Mouse (Mus musculus): ENCODE data around the gene Nup107.

Nup107 gene

DNA sequence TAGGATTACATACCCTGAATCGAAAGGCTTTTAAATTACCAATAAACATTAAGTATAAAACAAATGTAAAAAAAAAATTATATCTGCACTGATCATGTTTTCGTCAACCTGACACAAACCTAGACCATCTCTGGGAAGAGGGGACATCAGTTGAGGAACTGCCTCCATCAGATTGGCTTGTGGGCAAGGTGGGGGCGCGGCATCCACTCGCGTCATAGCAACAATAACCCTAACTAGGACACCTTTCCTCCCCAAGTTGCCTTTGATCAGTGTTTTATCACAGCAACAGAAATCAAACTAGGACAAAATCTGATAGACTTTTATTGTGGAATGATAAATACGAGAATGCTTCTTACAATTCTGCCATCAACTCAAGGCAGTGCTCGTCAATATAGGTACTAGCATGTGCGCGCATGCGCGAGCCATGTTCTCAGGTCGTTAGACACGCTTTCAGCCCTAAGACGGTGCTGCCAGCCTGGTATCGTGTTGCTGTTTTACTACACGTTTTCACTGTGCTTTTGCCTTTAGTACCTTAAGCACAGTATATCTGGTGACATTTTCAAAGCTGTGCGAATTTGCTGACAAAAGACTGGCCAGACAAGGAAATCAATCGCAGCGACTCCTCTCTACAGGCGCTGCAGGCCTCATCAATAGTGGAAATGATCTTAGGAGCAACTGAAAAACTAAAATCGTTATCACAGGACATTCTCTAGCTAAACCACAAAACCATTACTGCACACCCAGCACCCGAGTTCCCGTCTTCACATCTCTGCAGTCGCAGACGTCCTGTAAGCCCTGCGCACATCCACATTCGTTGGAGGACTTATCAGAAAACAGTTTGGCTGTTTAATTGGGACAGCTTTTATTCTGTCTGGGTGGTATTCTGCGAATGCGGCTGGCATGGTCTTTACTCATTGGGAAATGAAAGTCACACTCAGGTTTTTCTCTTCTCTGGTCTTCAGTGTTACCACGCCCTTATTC is 11.7 kb upstream of the Nup107 start:
- no peak for DNase-seq (ENCODE audit: low spot score)

DNA sequence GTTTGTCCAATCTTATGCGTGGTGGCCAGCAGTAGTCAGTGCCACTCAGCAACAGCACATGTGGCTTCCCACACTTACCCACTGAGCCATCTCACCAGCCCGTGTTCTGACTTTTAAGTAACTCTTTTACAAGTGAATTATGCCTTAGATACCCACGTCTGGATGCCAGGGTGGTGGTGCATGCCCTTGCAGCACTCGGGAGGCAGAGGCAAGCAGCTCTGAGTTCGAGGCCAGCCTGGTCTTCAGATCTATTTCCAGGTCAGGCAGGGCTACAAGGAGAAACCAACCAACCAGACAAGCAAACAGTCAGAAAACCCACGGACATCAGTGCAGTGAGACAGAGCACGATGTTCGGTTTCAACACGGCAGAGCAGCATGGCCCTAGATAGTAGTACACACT is 9.4 kb upstream of the Nup107 start:
- DNase-seq (ENCODE audit: low spot score), result no peak

DNA sequence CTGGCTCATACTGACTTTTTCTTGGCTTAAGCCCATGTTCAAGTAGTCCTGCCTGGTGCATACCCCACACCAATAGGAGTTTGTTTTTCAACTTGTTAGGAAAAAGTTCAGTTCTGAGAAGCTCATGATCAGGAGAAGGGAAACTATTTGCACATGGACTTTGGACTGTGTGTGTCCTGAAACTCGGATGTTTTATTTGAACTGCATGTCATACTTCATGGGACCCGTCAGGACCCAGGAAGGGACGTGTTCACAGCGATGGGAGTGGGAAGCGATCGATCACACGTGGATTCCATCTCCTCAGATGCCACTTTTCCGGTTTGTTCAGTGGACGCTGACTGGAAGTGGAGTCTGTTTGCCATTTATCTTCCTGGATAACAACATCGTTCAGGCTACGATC is 7.3 kb upstream of the Nup107 start:
- DNase-seq (ENCODE audit: low spot score), result no peak

DNA sequence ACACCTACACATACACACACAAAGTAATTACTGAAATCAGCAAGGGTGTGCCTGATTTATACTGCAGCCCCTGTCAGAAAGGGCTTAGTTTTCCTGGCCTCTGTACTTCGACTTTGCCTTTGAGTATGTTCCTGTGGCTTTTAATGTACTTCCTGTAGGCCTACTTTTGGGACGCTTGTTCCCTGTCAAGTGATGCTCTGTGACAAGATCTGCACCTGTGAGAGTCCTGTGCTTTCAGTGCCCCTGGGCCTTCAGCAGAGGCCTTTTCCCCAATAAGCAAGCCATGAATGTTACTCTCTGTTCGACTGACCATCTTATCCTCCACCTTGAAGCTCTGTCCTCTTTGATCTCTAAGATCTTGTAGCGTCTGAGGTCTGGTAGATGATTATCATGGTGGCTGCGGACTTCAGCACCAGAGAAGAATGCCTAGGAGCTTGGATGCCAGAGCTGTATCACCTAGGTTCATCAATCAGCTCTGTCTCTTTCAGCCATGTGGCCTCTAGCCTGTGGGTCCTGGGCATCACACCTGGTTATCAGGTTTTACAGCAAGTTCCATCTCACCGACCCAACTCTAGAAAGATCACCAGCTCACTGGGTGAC is 6.0 kb upstream of the Nup107 start:
- DNase-seq (ENCODE audit: low spot score), result no peak

DNA sequence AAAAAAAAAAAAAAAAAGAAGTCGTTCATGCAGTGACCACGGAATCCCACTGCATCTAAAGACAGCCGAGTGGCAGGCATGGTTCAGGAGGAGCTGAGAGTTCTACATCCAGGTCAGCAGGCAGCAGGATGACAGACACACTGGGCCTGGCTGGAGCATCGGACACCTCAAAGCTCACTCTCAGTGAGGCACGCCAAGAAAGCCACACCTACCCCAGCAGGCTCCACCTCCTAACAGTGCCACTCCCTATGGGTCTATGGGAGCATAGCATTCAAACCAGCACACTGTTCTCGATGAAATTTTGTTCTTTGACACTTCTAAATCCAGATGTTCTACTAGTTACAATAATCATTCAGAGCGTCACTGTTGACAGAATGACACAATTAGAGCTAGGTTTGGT is 5.2 kb upstream of the Nup107 start:
- no peak for DNase-seq (ENCODE audit: low spot score)

DNA sequence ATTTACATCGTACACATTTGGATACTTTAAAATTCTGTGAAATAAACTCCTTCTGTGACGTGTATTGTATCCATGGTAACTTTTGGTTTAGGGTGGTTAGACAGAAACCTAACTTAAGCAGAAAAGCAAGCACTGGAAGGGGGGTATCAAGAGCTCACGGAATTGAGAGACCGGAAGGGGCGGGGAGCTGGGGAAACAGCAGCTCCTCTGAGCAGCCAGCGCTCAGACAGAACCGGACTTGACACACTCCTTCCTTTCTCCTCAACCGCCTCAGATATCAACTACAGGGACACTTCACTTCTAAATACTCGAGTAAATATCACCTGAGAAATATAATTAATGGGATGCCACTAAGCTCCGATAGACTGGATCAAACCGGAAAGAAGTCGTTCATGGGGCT is 4.6 kb upstream of the Nup107 start:
- DNase-seq (ENCODE audit: low spot score), result no peak

DNA sequence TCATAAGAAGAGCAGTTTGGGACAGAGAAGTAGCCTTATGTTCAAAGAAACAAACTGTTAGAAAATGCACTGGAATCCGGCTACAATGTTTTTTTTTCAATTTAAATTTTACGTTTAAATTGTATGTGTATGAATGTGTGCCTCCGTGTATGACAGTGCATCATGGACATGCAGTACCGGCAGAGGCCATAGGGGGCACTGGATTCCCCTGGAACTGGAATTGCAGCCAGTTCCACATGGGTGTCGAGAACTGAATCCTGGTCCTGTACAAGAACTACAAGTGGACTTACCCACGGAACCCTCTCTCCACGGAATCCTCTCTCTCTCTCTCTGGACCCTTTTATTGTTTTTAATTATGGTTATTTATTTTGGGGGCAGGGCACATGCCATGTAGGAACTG is 3.7 kb upstream of the Nup107 start:
- DNase-seq (ENCODE audit: low spot score), result no peak

DNA sequence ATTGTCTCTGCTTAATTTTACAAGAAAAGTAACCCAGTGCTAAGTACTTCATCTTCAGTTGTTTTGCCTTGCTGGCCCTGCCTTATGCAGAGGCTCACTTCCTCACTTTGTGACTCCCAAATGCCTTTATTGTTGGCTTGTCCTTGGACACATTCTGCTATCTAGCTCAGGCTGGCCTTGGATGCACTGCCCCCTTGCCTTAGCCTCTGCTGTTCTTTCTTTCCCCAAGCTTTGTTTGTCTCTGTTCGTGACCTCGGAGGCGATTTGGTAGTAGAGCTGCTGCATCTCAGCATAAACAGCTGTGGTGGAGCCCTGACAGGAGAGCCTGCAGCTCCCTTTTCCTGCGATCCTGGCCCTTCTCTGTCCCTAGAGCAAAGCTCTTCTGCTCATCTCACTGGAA is 2.7 kb upstream of the Nup107 start:
- no peak for DNase-seq (ENCODE audit: low spot score)

DNA sequence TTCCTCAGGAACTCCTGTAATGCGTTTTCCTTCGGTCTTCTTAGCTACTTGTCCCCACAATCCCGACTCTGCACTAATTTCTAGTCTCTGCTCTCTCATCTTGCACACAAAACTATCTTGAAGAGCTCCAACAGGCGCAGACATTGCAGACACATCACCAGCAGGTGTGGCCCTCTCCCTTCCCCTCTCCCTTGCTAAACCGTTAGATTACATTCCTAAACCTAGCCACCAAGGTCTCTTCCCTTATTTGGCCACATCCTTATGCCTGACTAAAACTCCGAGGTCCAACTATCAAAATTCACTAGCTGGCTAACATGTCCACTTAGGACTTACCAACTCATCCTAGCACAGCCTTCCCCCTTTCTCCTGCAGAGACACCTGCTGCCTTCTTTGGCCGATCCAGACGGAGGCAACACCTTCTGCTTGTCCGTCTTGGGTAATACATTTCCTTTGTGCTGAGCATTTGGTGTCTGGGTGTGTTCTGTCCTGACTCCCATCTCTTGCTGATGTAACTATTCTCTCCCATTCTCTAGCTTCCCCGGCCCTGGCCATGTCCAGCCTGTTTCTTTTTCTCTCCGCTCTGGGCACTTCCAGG is 1.0 kb upstream of the Nup107 start:
- no peak for DNase-seq (ENCODE audit: low spot score)

DNA sequence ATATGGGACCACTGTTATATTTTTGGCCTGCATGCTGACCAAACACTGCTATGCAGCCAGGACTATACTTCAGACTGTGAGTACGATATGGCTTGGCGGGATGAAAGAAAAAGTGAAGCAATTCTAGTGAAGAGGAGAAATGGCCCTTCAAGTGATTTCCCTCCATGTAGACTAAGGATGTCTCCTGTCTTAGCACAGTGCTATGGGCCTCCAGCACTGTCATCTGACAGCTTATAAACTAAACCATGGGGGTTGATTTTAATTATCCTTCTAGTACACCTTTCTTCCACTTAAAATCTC is 1.4 kb downstream of the Nup107 start:
- DNase-seq (ENCODE audit: low spot score), result no peak

DNA sequence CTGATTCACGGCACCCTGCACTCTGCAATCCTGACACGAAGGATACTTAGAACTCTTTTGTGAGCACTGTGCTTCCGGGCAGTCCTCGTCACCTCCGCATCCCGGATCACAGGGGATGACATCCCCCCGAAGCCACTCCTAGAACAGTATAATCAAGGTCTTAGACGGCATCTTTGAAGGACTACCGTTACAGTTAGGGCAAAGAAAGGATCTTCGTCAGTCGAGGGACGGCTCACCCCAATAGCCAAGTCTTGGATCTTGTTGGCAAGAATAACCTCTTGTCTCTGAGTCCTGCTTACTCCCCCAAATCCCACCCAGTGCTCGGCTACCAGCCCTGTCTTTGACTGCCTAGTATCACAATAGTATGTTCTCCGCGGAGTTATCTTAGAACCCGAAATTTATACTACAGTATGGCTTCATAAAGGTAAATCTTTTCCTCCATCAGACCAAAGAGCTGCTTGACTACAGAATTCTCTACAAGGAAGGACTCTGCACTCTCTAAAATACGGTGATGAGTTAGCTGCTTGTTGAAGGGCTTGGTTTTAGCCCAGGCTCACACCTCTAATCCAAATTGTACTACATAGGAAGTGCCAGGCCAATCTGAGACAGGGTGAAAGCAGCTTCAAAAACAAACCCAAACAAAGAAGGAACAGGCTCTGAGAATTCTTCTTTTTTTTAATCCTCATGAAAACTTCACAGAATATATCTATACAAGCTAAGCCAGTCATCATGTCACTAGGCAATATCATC is 1.9 kb downstream of the Nup107 start:
- DNase-seq (ENCODE audit: low spot score), result no peak

DNA sequence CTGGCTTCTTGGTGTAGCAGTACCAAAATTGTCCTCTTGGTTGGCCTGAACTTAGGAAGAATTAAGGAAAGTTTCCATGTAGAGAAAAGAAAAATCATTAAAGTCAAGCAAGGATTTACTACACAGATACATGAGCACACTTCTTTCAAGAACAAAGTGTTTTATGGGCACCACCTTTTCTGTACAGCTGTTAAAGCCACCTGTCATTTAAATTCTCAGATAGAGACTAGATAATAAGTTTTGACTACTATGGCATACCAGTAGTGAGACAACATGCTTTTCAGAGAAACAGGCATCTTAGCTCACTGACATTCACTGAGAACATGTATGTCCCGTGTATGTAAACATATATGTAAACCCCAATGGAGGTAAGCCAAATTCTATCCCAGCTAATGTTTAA is 2.5 kb downstream of the Nup107 start:
- no peak for DNase-seq (ENCODE audit: low spot score)

DNA sequence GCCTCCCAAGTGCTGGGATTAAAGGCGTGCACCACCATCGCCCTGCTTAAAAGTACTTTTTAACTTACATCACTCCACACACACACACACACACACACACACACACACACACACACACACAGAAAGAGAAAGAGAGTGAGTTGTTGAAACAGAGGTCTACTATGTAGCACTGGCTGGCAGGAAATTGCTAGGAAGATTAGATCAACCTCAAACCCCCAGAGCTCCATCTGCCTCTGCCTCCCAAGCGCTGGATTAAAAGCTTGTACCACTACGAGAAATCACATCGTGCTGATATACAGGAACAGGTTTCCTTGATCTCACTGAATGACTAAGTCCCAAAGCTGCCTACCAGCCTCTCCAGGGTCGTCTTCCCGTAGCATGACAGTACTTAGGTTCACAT is 7.9 kb downstream of the Nup107 start:
- no peak for DNase-seq (ENCODE audit: low spot score)

DNA sequence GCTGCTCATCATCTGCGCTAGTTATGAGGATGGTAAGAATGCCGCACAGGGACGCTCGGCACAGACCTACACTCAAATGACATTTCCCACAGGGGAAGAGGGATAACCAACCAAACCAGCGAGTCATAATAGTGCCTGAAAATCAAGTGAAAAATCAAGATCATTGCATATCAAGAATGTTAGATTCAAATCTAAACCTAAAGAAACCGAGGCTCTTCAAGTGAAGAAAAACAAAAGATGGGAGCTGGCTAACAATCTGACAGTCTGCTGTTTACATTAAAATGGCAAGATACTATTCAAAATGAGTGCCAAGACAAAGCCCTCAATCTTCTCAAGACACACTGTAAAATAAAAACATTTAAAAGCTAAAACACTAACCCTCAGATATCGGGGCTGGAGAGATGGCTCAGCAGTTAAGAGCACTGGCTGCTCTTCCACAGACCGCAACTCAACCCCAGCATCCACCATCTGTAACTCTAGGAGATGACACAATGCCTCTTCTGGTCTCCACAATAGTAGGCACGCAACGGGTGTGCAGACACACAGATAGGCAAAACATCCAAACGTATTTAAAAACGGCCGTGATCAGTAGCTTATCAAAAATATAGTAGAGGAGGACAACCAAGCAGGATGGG is 8.6 kb downstream of the Nup107 start:
- no peak for DNase-seq (ENCODE audit: low spot score)

DNA sequence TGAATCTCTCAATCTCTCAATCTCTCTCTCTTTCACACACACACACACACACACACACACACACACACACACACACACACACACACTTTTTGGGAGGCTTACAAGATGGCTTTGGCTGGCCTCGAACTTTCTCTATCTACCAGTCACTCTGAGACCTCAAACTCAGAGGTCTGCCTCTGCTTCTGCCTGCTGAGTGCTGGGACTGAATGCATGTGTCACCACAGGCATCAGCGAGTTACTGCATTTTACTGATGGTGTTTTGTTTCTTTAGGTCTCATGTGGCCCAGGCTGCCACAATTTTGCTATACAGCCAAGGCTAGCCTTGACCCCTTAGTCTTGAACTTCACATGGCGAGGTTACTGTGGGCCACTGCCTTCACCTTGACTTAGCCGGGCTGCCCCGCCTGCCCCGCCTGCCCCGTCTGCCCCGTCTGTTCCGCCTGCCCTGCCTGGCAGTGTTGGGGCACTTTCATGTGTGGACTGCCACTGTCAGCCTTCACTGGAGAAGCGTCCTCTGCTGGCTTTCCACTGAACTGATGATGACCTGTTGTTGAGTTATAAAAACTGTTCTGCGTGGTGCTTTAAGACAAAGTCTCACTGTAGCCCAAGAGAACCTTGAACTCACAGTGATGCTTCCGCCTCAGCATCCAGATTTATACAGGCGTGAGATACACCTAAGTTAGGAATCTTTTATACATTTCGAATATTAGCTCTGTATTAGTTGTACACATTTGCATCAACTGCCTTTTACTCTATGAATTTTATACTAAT is 9.8 kb downstream of the Nup107 start:
- DNase-seq (ENCODE audit: low spot score), result no peak

DNA sequence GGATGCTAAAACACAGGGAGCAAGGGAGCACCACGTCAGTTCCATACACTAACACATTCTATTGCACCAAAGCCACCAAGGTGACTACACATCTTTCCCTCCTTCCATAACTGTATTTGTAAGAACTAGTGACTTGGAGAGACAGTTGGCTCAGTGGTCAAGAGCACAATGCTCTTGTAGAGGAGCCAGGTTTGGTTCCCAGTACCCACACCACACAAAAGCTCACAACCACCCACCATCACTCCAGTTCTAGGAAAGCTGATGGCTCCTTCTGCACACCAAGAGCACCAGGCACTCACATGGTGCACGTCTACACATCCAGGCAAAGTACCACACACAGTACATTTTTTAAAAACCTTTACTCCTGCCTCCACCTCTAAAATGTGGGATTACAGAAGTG is 10.4 kb downstream of the Nup107 start:
- no peak for DNase-seq (ENCODE audit: low spot score)

DNA sequence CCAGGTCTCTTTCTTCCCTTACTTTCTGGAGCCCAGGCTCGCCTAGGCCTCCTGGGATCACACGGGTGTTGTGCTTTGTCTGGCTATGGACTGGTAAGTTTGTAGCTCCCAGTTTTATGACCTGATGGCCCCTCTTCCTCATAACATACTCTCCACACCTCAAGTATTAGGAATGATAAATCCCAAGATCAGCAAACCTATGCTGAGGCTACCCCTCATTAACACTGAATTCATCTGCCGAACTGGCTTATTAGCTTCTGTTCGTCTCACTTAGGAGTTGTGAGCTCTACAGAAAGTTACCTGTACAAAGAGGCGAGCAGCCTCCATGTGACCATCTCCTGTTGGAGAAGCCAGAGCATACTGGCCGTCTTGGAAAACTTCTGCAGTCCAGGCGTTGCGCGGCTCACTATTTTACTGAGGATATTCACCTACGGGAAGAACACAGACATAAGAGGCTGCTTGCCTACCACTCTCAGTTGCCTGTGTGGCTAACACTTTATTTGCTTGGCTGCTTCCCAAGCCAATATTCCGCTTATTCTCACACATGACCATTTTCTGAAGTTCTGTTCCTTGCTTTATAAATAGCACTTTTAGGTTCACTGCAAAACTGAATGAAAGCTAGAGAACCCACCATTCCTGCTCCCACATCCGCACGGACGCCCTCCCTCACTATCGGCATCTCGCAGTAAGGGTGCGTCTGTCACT is 11.3 kb downstream of the Nup107 start:
- DNase-seq (ENCODE audit: low spot score), result no peak

DNA sequence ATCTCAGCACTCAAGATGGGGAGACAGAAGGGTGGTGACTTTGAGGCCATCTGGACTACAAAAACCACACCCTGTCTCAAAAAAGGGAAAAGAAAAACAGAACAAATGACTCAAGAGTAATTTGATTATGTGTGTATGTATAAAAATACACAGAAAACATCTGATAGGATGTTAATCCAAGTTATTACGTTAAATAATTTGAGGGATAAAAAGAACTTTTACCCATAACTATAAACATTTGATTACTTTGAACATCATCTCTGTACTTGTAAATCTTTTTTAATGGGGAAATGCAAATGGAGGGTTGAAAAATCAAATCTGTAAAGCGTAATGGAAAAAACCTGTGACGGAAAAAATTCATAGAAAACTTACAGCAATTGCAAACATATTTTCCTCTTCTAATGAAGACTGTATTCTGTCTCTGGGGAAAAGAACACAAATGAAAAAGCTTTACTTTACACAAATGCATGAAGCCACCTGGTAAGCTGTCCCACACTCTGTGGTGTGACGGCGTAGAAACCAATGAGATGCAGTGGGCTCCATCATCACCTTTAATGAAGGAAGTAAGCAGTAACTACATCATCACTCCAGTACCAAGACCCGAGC is 12.1 kb downstream of the Nup107 start:
- no peak for DNase-seq (ENCODE audit: low spot score)

DNA sequence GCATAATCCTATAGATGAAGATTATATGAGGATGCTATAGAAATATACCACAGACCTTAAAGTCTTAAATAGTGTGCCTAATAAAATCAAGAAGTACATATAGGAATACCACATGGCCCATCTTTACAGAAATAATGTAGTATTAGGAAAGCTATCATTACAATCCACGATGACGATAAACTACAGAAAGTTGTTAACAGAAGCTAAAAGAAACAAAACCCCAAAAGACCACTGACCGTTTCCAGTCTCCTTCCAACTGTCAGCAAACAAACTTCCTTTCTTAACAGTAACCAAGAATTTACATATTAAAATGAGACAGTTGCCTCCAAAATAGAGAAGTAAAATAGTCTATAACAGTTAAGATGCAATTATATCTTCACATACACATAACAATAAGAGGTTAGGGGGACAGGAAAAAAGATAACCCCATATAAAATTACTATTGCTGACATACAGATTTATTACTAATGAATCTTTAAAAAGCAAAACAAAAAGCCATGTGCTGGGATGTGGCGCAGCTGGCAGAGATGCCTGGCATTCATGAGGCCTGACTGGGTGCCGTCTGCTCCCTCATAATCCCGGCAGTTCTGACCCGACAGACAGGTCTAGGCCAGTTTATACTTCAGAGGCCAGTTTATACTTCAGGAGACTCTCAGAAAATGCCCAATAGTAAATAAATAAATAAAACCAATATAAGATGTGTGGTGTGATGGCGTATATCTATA is 12.8 kb downstream of the Nup107 start:
- DNase-seq (ENCODE audit: low spot score), result no peak

DNA sequence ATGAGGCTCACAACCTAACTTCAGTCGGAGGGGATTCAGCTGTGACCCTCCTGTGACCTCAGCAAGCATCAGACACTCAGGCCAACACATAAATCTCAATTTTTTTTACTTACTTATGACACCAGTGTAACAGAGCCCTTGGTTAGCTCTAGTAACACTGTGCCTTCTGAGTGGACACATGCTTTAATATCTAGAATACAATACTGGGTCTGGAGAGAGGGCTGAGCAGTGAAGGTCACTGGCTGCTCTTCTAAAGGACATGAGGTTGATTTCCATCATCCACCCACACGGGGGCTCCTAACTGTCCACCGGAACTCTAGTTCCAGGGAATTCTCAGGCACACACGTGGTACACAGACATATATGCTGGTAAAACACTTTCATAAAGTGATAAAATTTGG is 13.6 kb downstream of the Nup107 start:
- DNase-seq (ENCODE audit: low spot score), result no peak

Measured in ovary, postnatal 14 days (tissue).